Mouse (Mus musculus) myocyte (in vitro differentiated cells): ENCODE measurements at regions not wholly inside any gene's neighbourhood (a gene's known extent, or its start where the extent isn't known, plus 50 kb on each side); places are given as distances from the start of the nearest gene placed in this dataset.

Experiments
- E2F4 ChIP-seq: IDR thresholded peaks from one replicate; pipeline ENCODE4 v1.6.1; 2011; ENCODE audit warnings: mild to moderate bottlenecking, control low read depth, moderate library complexity; ENCODE audit not compliant: insufficient read depth
- POLR2A ChIP-seq: IDR thresholded peaks from one replicate; pipeline ENCODE4 v1.6.1; 2011; ENCODE audit warnings: low read depth, mild to moderate bottlenecking, control low read depth, moderate library complexity; ENCODE audit not compliant: insufficient read length
- POLR2AphosphoS2 ChIP-seq: IDR thresholded peaks from one replicate; pipeline ENCODE4 v1.6.1; 2011; ENCODE audit warnings: low read depth, control low read depth; ENCODE audit not compliant: insufficient read length

- TF ChIP-seq POLR2A = no peak
- TF ChIP-seq E2F4 = no peak
- no peak for TF ChIP-seq POLR2AphosphoS2
These were observed 88.7 kb downstream of the Erv3 start for GRCm38 (mm10) chr2:131770852-131771251.
